Mouse (Mus musculus) layer of hippocampus, adult 8-10 months (tissue): Measurements from ENCODE around the gene BC017158. TPM values are rescaled to one million over a fixed set of nuclear protein-coding genes. Genes with fewer than 3 reads are reported as not detected.

Source experiments
- DNase-seq, 2 experiments: peaks; one replicate each; pipeline ENCODE4 v3.0.0; 2022; ENCODE audit warnings: low spot score in 2 of 2
- total RNA-seq, 4 experiments: library from RNA; stranded (reverse); gene quantifications; 2 replicates each; pipeline ENCODE4 v1.2.4; 2022

Gene BC017158
- total RNA-seq, 4 experiments from 2014 or later = 25.1 to 31.9 (median 28.0) TPM

- no peak for DNase-seq
Measured at GRCm38 (mm10) chr7:128309776-128310175, 11.8 kb upstream of the BC017158 start.

DNA sequence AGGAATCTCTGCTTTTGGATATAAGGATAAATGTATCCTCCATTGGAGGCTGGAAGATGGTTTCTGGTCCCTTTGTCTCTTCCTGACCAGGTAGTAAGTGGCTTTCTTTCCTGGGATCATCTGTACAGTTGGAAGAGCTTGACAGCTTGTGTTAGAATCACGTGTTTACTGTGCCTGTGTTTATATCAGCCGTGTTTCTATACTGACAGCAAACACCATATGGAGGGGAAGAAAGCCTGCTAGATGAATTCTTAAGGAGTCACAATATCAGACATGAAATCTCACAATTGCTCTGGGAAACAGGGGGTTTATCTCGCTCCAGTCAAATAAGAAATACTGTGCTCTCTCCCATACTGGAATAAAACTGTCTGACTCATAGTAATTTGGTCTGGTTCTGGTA lies 11.2 kb upstream of the BC017158 start:
- no peak for DNase-seq

- no peak for DNase-seq
Measured at GRCm38 (mm10) chr7:128307851-128308250, 9.9 kb upstream of the BC017158 start.

GRCm38 (mm10) chr7:128304907-128305306 lies 6.9 kb upstream of the BC017158 start:
- DNase-seq = peak in 1 of 2 experiments; percentile 28

GRCm38 (mm10) chr7:128304198-128304597 lies 6.2 kb upstream of the BC017158 start:
- DNase-seq = no peak

DNA sequence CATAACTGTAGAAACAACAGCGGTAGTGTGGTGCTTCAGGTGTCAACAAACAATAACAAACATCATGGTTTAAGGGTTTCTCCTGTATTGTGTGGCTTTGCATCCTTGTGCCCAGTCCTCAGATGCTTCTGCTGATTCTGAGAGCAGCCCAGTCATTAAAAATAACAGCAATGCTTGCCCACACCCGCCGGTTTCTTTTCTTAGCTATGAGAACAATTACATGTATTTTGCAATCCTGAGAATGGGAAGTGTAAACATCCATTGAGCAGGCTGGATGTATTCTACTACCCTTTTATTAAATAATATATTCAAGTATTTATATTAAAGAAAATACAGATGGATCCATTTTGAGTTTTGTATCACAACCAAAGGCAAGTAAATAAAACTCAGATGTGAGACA lies 4.2 kb upstream of the BC017158 start:
- DNase-seq = no peak

GRCm38 (mm10) chr7:128300952-128301351 lies 3.0 kb upstream of the BC017158 start:
- no peak for DNase-seq

GRCm38 (mm10) chr7:128298481-128299342 lies 742 bp upstream of the BC017158 start:
- DNase-seq = peak; percentile 11 to 26

DNA sequence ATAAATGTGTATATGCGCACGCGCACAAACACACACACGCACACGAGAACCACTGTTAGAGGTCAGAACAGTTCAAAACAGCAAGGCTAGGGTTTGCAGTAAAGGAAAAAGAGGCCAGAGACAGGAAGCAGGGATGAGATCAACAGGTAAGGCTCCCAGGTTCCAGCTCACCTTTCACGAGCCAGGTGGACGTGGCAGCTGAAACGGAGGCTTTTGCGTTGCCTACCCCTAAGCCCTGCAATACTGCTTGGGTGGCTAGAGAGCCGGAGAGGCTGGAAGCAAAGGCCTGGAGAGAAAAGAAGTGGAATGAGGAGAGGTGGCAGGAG lies 716 bp downstream of the BC017158 start:
- no peak for DNase-seq

DNA sequence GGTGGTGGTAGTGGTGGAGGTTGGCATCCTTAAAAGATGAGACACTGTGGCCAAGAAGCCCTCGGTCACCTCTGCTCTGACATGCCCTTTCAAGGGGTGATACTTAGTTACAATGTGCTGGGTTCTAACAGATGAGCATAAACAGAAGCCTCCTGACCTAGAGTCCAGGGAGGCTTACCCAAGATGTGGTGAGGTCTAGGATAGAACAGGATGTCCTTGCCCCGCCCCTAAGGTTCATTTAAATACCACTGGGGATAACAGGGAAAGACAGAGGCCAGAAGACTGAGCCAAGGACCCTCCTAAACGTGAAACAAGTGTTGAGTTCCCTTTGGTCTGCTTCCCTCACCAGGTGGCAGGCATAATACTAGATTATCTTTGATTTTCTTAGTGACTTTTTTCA lies 1.5 kb downstream of the BC017158 start:
- no peak for DNase-seq

DNA sequence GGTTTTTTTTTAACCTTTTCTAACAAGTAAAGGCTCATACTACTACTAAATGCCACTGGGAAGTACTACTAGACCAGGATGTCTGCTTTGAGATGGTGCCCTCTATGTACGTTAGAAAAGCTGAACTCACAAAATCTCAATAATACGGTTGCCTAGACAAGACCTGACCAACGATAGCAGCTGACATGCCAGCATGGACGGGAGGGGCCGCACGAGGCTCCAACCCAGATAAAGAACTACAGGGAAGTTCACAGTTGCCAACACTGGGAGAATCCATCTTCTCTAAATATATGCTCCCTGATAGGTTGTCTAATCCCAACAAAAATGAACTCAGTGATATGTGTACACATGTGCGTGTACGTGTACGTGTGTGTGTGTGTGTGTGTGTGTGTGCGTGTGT lies 3.2 kb downstream of the BC017158 start:
- DNase-seq = no peak

DNA sequence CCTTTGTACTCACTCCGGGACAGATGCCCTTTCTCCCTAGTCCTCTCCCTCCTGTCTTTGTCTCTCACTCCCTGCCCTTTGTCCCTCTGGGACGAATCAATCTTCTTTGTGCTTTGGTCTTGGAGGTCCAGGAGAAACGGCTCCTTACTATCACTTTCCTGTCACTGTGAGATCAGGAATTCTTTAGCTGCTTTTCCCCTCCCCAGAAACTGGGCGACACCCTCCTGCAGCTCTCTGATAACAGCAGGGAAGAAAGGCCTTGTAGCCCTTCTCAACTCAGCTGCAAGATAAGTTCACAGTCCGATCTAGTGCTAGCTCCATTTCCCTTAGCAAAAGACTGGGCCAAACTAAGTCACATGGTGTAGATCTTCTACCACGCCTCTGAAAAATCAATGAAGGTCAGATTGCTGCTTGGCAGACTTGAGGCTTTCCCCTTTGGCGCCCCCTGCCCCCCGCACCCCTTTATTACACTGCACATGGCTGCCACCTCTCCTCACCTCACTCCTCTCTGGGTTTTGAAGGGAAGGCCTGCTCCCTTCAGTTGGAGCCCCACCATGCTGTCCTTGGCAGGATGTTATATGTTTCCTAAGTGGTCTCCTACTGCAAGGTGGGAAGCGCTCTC lies 8.9 kb downstream of the BC017158 start:
- DNase-seq = no peak

DNA sequence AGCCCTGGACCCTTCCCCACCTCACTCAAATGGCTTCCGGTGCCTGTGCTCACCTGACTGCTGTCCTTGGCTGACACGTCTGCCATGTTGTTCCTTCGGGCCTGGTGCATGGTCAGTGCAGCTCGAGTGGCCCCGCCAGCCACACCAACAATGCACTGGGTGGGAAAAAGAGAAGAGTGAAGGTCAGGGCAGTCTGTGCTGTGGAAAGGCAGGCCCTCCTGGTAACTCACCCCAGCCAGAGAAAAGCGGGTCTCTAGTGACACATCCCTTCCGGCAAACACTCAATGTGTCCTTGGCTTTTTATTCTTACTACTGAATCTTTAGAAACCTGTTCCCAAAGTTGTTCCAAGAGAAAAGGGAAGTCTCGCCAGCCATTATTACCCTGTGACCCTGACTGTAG lies 12.9 kb downstream of the BC017158 start:
- no peak for DNase-seq

GRCm38 (mm10) chr7:128284047-128284446 lies 13.9 kb downstream of the BC017158 start:
- no peak for DNase-seq

GRCm38 (mm10) chr7:128282532-128283244 lies 15.3 kb downstream of the BC017158 start:
- no peak for DNase-seq

GRCm38 (mm10) chr7:128281765-128282164 lies 16.2 kb downstream of the BC017158 start:
- no peak for DNase-seq

GRCm38 (mm10) chr7:128279750-128280149 lies 18.2 kb downstream of the BC017158 start:
- no peak for DNase-seq

DNA sequence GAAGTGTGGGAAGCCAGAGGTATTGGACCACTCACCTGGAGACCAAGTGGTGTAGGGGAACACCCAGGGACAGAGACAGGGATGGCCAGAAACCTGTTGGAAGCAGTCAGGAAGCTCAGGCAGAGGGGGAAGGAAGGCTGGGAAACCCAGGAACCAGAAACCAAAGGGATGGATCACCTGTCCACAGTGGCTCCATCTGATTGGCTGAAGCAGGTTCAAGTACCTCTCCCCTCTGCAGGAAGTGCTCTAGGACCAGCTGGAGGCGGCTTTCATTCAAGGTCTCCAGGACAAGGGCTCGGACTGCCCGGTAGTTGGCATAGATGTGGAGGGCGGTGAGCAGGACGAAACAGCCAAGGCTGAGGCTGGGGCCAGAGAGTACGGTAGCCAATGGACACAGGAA lies 21.9 kb downstream of the BC017158 start:
- DNase-seq = no peak

DNA sequence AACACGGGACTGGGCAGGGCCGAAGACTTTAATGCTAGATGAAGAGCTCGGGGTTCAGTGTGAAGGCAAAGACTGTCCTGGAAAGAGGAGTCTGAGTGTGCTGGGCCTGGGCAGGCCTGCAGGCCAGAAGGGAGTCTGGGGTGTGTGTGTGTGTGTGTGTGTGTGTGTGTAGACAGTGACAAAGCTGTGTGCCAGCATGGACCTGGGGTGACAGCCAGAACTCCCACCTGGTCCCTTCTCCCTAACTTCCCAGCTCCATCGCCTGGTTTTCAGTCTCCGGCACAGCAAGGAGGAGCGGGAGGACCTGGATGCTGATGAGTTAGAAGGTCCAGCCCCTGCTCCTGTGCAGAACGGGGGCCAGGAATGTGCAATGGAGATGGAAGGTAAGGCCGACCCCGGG lies 26.5 kb downstream of the BC017158 start:
- no peak for DNase-seq

- DNase-seq = no peak
Measured at GRCm38 (mm10) chr7:128270431-128270850, 27.5 kb downstream of the BC017158 start.

GRCm38 (mm10) chr7:128267813-128268212 lies 30.2 kb downstream of the BC017158 start:
- no peak for DNase-seq

DNA sequence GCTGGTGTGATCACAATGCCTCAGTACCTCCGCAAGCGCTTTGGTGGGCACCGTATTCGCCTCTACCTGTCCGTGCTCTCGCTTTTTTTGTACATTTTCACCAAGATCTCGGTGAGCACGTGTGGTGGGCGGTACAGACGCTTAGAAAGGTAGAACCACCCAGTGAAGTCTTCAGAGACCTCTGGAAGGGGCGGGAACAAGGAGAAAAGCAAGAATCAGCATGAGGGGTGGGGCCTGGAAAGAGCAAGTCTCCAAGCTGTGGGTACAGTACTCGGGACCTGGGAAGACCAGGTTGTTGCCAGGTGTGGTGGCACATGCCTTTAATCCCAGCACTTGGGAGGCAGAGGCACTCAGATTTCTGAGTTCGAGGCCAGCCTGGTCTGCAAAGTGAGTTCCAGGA lies 30.6 kb downstream of the BC017158 start:
- DNase-seq = no peak
